Mouse (Mus musculus) A20 (cell line): ENCODE measurements around the gene Aqp3.

ENCODE experiments used
- DNase-seq: peaks from one replicate; pipeline ENCODE4 v3.0.0-alpha.2; 2011; ENCODE audit warnings: low read depth, low spot score

Aqp3 gene

GRCm38 (mm10) chr4:41097871-41098576, at the start of gene Aqp3:
Gene Aqp3, minus strand, starts transcription at chr4:41098183.
- peak; percentile 61 for DNase-seq

- DNase-seq, result no peak
These were observed 44.6 kb upstream of the Aqp3 start for GRCm38 (mm10) chr4:41142601-41143000.

- DNase-seq, result no peak
These were observed 42.3 kb upstream of the Aqp3 start for GRCm38 (mm10) chr4:41140174-41140875.

GRCm38 (mm10) chr4:41136811-41137210, 38.8 kb upstream of the Aqp3 start:
- DNase-seq, result peak; percentile 61

- no peak for DNase-seq
These were observed 38.4 kb upstream of the Aqp3 start for GRCm38 (mm10) chr4:41136454-41136805.

GRCm38 (mm10) chr4:41135711-41136453, 37.9 kb upstream of the Aqp3 start, which contains the start of gene Ube2r2:
Gene Ube2r2, plus strand, starts transcription at chr4:41135743.
- peak; percentile 70 for DNase-seq

- peak; percentile 89 for DNase-seq
These were observed 37.1 kb upstream of the Aqp3 start for GRCm38 (mm10) chr4:41134935-41135710.

GRCm38 (mm10) chr4:41133529-41134291, 35.7 kb upstream of the Aqp3 start:
- DNase-seq, result no peak

- DNase-seq, result no peak
These were observed 34.5 kb upstream of the Aqp3 start for GRCm38 (mm10) chr4:41132471-41132870.

GRCm38 (mm10) chr4:41129836-41130235, 31.9 kb upstream of the Aqp3 start:
- DNase-seq, result no peak

- peak; percentile 76 for DNase-seq
These were observed 31.4 kb upstream of the Aqp3 start for GRCm38 (mm10) chr4:41129406-41129805.

- DNase-seq, result peak; percentile 100
These were observed 26.4 kb upstream of the Aqp3 start, which contains the start of gene Nol6 for GRCm38 (mm10) chr4:41124180-41124951. Gene Nol6, minus strand, starts transcription at chr4:41124455.

GRCm38 (mm10) chr4:41118706-41119292, 20.8 kb upstream of the Aqp3 start:
- peak; percentile 68 for DNase-seq

GRCm38 (mm10) chr4:41116817-41117216, 18.8 kb upstream of the Aqp3 start:
- no peak for DNase-seq

GRCm38 (mm10) chr4:41115793-41116192, 17.8 kb upstream of the Aqp3 start:
- no peak for DNase-seq

GRCm38 (mm10) chr4:41115074-41115473, 17.1 kb upstream of the Aqp3 start:
- DNase-seq, result no peak

- no peak for DNase-seq
These were observed 16.5 kb upstream of the Aqp3 start for GRCm38 (mm10) chr4:41114358-41115070.

- DNase-seq, result no peak
These were observed 10.9 kb upstream of the Aqp3 start for GRCm38 (mm10) chr4:41108717-41109425.
